Mouse (Mus musculus): ENCODE measurements around the gene Olfr763.

DNA sequence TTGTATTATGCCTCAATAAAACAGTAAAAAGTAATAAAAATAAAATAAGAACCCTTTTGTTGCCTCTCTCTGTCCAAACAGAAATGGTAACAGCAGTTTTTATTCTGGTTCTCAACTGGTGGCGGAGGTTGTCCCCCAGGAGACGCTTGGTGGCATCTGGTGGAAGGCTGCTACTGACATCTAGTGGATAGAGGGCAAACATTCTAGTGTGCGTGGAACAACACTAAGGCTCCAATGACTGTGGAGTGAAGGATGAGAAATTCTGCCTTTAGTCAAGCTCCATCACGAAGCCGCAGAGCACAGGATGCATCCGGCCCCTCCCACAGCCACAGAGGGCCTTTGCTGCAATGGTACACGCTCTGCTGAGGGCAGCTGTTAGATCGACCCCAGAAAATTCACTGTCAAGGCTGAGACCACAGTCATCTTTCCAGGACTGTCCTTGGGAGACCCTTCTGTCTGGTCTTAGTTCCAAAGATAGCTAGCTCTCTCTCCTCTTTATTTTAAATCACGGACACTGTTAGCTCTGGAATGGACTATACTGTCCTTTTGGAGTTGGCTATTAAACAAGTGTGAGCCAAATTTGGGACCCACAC is 33.0 kb upstream of the Olfr763 start:
- TF ChIP-seq POLR2A (IDR thresholded peaks at IDR 0.05; ENCODE audit: control insufficient read depth, extremely low read depth, insufficient read depth, low read length, poor library complexity): no peak
- no peak for TF ChIP-seq CTCF (IDR thresholded peaks at IDR 0.05; ENCODE audit: borderline replicate concordance, control insufficient read depth, extremely low read depth, insufficient read depth, low read length, poor library complexity)
